ENCODE assay signal across 13 mouse cellular contexts in the genomic region with DNA sequence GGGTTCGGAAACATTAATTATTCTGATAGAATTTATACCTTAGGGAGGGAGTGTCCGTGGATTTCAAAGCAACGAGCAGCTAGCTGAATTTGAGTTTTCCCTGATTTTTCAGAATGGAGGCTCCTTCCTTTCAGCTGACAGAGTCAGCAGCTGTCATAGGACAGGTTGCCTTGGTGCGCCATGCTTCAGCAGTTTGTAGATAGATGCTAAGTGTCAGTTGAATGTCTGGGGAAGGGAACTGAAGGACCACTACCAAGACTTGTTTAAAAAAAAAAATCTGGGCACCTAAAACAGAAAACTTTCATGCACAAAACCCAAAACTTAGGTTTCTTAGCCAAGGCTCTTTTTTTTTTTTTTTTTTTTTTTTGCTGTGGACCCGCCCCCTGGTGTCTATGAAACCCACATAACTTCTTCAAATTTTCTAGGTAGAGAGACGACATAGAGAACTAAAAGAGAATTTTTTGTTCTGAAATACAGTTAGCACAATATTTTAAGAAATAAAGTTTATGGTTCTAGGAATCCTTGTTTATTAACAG. TPM values are rescaled to one million over a fixed set of nuclear protein-coding genes. Genes with fewer than 3 reads are reported as not detected.
DNase-seq lines count a peak whose midpoint lies in the region; ATAC-seq and TF ChIP-seq lines count a peak whose summit lies in the region.
"Had no signal": no experiment of that assay in that cellular context is flagged by ENCODE, and none has a peak within 500 bp of the region (broad histone marks: within the 10 kb centered on the region; RNA-seq: fewer than 3 reads in every experiment).

No protein-coding gene starts in this region.

- no peaks in the 10 kb centered on the region for H3K4me1 ChIP-seq in forebrain, postnatal 0 days (ENCODE audit: insufficient read depth)
- peaks cover 8% of the 10 kb centered on the region for H3K4me1 ChIP-seq in forebrain, embryonic 15.5 days
- H3K4me1 ChIP-seq in kidney, postnatal 0 days (replicated peaks; ENCODE audit: insufficient read depth, low read length) = peaks cover 19% of the 10 kb centered on the region
- H3K4me1 ChIP-seq in hindbrain, embryonic 14.5 days (replicated peaks; ENCODE audit: control insufficient read depth, insufficient read depth, low read length) = peaks cover 10% of the 10 kb centered on the region; the same call in 1 of the 2 replicates
- H3K4me1 ChIP-seq in midbrain, embryonic 15.5 days = peaks cover 19% of the 10 kb centered on the region

- no peak overlapping the region for H3K9ac ChIP-seq in forebrain, postnatal 0 days
- no peak overlapping the region for H3K9ac ChIP-seq in forebrain, embryonic 15.5 days (replicated peaks)
- H3K9ac ChIP-seq in kidney, postnatal 0 days (ENCODE audit: low read depth, low read length) = no peak overlapping the region
- H3K9ac ChIP-seq in hindbrain, embryonic 14.5 days = no peak overlapping the region
- no peak overlapping the region for H3K9ac ChIP-seq in midbrain, embryonic 15.5 days
- H3K9ac ChIP-seq: liver, embryonic 13.5 days had no signal

- no peak for TF ChIP-seq CTCF in forebrain, postnatal 0 days (IDR thresholded peaks at IDR 0.05; ENCODE audit: low read depth)
- TF ChIP-seq CTCF in kidney, postnatal 0 days (IDR thresholded peaks at IDR 0.05; ENCODE audit: low read depth) = no peak

- no peak for DNase-seq in forebrain, postnatal 0 days
- DNase-seq in kidney, postnatal 0 days (ENCODE audit: low spot score) = no peak
- DNase-seq in kidney, postnatal 4 days = no peak
- no peak for DNase-seq in hindbrain, embryonic 14.5 days (ENCODE audit: low spot score)
- DNase-seq: cerebellum, postnatal 36 days; liver, embryonic 13.5 days; right cerebral cortex, adult 18-20 months; thymus, postnatal 4 days had no signal

- ATAC-seq in forebrain, postnatal 0 days = peak; percentile 57; the same call in 1 of the 2 replicates
- no peak for ATAC-seq in forebrain, embryonic 15.5 days (replicated peaks)
- ATAC-seq in kidney, postnatal 0 days (replicated peaks; ENCODE audit: low FRiP score, low read depth) = no peak
- ATAC-seq in hindbrain, embryonic 14.5 days (ENCODE audit: low FRiP score) = no peak
- ATAC-seq in midbrain, embryonic 15.5 days (replicated peaks) = peak; percentile 35
- no peak for ATAC-seq in inflammation-experienced regulatory T-cells, adult 6 months
- no peak for ATAC-seq in frontal cortex, adult (ENCODE audit: low TSS enrichment)

- WGBS in forebrain, postnatal 0 days = 36% methylated on average over 6 of the region's 6 CpGs
- WGBS in forebrain, embryonic 15.5 days = 41% methylated on average over 6 of the region's 6 CpGs
- 32% methylated on average over 6 of the region's 6 CpGs for WGBS in kidney, postnatal 0 days
- 35% methylated on average over 6 of the region's 6 CpGs for WGBS in hindbrain, embryonic 14.5 days
- 22% methylated on average over 6 of the region's 6 CpGs for WGBS in midbrain, embryonic 15.5 days

- H3K9me3 ChIP-seq in forebrain, postnatal 0 days (ENCODE audit: low read length) = no peaks in the 10 kb centered on the region
- no peaks in the 10 kb centered on the region for H3K9me3 ChIP-seq in forebrain, embryonic 15.5 days
- H3K9me3 ChIP-seq in kidney, postnatal 0 days (replicated peaks; ENCODE audit: low read length) = no peaks in the 10 kb centered on the region
- no peaks in the 10 kb centered on the region for H3K9me3 ChIP-seq in hindbrain, embryonic 14.5 days (ENCODE audit: control insufficient read depth, low read length)
- no peaks in the 10 kb centered on the region for H3K9me3 ChIP-seq in midbrain, embryonic 15.5 days
- H3K9me3 ChIP-seq: liver, embryonic 13.5 days had no signal

- no peak overlapping the region for H3K27ac ChIP-seq in forebrain, postnatal 0 days (ENCODE audit: low read depth, low read length)
- H3K27ac ChIP-seq in forebrain, embryonic 15.5 days (replicated peaks) = no peak overlapping the region
- H3K27ac ChIP-seq in kidney, postnatal 0 days = 0 out of 2 replicates have a peak overlapping the region, but pooled peaks have one; percentile 77
- H3K27ac ChIP-seq in hindbrain, embryonic 14.5 days = no peak overlapping the region
- H3K27ac ChIP-seq in midbrain, embryonic 15.5 days = peak overlapping the region; percentile 48; the same call in 1 of the 2 replicates
- H3K27ac ChIP-seq: left cerebral cortex, adult 2 months; liver, embryonic 13.5 days had no signal

- H3K4me2 ChIP-seq in forebrain, postnatal 0 days (ENCODE audit: low read depth) = no peak overlapping the region
- H3K4me2 ChIP-seq in forebrain, embryonic 15.5 days (replicated peaks) = no peak overlapping the region
- H3K4me2 ChIP-seq in kidney, postnatal 0 days (ENCODE audit: low read length) = peak overlapping the region; percentile 14; the same call in 1 of the 2 replicates
- H3K4me2 ChIP-seq in hindbrain, embryonic 14.5 days (replicated peaks) = peak overlapping the region; percentile 13; the same call in 1 of the 2 replicates
- H3K4me2 ChIP-seq in midbrain, embryonic 15.5 days = peak overlapping the region; percentile 15
- H3K4me2 ChIP-seq: liver, embryonic 13.5 days had no signal

- H3K4me3 ChIP-seq in forebrain, postnatal 0 days (ENCODE audit: low read depth, low read length) = no peak overlapping the region
- H3K4me3 ChIP-seq in forebrain, embryonic 15.5 days = no peak overlapping the region
- H3K4me3 ChIP-seq in kidney, postnatal 0 days (replicated peaks; ENCODE audit: low read depth, low read length) = no peak overlapping the region
- no peak overlapping the region for H3K4me3 ChIP-seq in hindbrain, embryonic 14.5 days (replicated peaks; ENCODE audit: low read length)
- H3K4me3 ChIP-seq in midbrain, embryonic 15.5 days = no peak overlapping the region
- H3K4me3 ChIP-seq: left cerebral cortex, adult 2 months; liver, embryonic 13.5 days had no signal

- no peaks in the 10 kb centered on the region for H3K27me3 ChIP-seq in forebrain, postnatal 0 days (ENCODE audit: insufficient read depth, low read length)
- no peaks in the 10 kb centered on the region for H3K27me3 ChIP-seq in forebrain, embryonic 15.5 days
- H3K27me3 ChIP-seq in kidney, postnatal 0 days (ENCODE audit: insufficient read depth, low read length) = no peaks in the 10 kb centered on the region
- no peaks in the 10 kb centered on the region for H3K27me3 ChIP-seq in hindbrain, embryonic 14.5 days (ENCODE audit: control insufficient read depth, insufficient read depth, low read length)
- 0 out of 2 replicates have a peak, but pooled peaks cover 3% of the 10 kb centered on the region for H3K27me3 ChIP-seq in midbrain, embryonic 15.5 days (replicated peaks)
- H3K27me3 ChIP-seq: liver, embryonic 13.5 days had no signal

- no peaks in the 10 kb centered on the region for H3K36me3 ChIP-seq in forebrain, postnatal 0 days (ENCODE audit: insufficient read depth)
- H3K36me3 ChIP-seq in forebrain, embryonic 15.5 days = 0 out of 2 replicates have a peak, but pooled peaks cover 6% of the 10 kb centered on the region
- no peaks in the 10 kb centered on the region for H3K36me3 ChIP-seq in kidney, postnatal 0 days (ENCODE audit: insufficient read depth, low read length)
- H3K36me3 ChIP-seq in hindbrain, embryonic 14.5 days (replicated peaks; ENCODE audit: control insufficient read depth, insufficient read depth) = 0 out of 2 replicates have a peak, but pooled peaks cover 4% of the 10 kb centered on the region
- H3K36me3 ChIP-seq in midbrain, embryonic 15.5 days (replicated peaks) = 0 out of 2 replicates have a peak, but pooled peaks cover 7% of the 10 kb centered on the region
- H3K36me3 ChIP-seq: liver, embryonic 13.5 days had no signal

RNA-seq across cellular contexts. Expression of a gene that starts 42.6 kb away (rescaled TPM):
- 125 and 205 TPM in 2 replicates for total RNA-seq in forebrain, postnatal 0 days (2014; rRNA removed)
- polyA plus RNA-seq in forebrain, postnatal 0 days (2015; fragmentation: Nextera tagmentation; extraction: Ambion mirVana) = 277 and 303 TPM in 2 replicates
- 125 and 138 TPM in 2 replicates for polyA plus RNA-seq in forebrain, embryonic 15.5 days (2015; fragmentation: Nextera tagmentation; extraction: Ambion mirVana)
- polyA plus RNA-seq in kidney, postnatal 0 days (2015; fragmentation: Nextera tagmentation; extraction: Ambion mirVana) = 13.1 and 13.7 TPM in 2 replicates
- polyA plus RNA-seq in hindbrain, embryonic 14.5 days (2014; fragmentation: Nextera tagmentation; extraction: Ambion mirVana) = 217 and 222 TPM in 2 replicates
- polyA plus RNA-seq in midbrain, embryonic 15.5 days (2015; fragmentation: Nextera tagmentation; extraction: Ambion mirVana) = 186 and 187 TPM in 2 replicates
- 10 to 100 TPM in 1 of 3 experiments, 1 to 10 TPM in 2; 1.5 to 11.1 (median 2.5) TPM for polyA plus RNA-seq in inflammation-experienced regulatory T-cells, adult 6 months (2017; shearing (Covaris generic))

Comparison
In these comparisons a context has a peak if more than half of its experiments do, and no peak if none do; other contexts are left out.
1. ATAC-seq: peak in forebrain, postnatal 0 days (single experiment) and midbrain, embryonic 15.5 days (single experiment); none in forebrain, embryonic 15.5 days (single experiment), kidney, postnatal 0 days (single experiment), hindbrain, embryonic 14.5 days (single experiment), inflammation-experienced regulatory T-cells, adult 6 months (single experiment) and frontal cortex, adult (single experiment).
2. H3K27ac ChIP-seq: peak in kidney, postnatal 0 days (single experiment) and midbrain, embryonic 15.5 days (single experiment); none in forebrain, postnatal 0 days (single experiment), forebrain, embryonic 15.5 days (single experiment) and hindbrain, embryonic 14.5 days (single experiment).
3. H3K4me2 ChIP-seq: peak in kidney, postnatal 0 days (single experiment), hindbrain, embryonic 14.5 days (single experiment) and midbrain, embryonic 15.5 days (single experiment); none in forebrain, postnatal 0 days (single experiment) and forebrain, embryonic 15.5 days (single experiment).